Mouse (Mus musculus): Measurements from ENCODE around the gene Prmt1.

Prmt1 gene

DNA sequence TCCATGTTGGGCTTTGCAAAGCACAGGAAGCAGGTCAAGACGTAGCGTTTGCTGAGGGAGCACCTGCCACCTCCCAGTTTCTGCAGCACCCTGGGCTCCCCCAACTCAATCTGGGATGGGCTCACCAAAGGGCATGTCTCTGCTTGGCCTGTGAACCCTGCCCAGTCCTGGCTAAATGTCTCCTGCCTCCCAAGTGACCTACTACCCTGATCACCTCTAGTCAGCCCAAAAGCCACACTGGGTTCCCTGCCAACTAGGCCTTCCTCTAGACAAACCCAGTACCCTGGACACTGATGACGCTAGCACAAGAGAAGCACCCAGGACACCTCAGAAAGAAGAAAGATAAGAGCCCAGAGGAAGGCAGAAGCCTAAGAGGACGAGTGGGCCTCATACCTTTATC is 26.5 kb upstream of the Prmt1 start:
- no peak for DNase-seq (ENCODE audit: low spot score)

DNA sequence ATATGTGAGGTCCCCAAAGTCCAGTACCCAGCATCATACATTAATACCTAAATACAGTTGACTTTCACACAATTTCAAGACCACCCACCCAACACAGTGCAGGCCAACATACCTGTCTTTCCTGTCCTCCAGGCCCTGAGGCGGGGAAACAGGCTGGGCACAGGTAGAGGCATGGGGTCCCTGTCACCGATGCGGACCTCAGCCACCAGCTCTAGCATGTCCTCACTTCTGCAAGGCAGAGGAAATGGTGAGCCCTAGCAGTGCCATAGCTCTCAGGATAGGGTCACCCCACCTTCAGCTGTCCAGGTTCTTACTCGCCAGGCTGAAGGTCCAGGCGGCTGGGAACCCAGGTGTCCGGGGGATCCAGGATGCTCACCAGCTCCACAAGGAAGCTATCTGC is 25.6 kb upstream of the Prmt1 start:
- no peak for DNase-seq (ENCODE audit: low spot score)

DNA sequence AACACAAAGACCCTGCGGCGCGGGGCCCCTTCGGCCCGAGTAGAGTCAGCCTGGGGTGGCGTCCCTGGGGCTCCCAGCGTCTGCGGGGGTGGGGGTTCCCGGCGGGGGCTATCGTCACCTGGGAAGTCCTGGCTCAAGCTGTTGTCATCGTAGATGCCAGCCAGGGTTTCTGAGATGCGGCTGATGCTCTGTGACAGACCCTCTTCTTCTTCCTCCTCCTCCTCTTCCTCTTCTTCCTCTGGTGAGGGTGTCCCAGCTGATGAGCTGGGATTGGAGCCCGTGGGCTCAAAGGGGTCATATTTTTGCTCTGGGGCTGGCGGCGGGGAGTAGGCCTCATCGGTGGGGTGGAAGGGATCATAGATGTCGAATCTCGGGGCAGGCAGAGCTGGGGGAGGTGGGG is 22.0 kb upstream of the Prmt1 start:
- DNase-seq (ENCODE audit: low spot score): no peak

DNA sequence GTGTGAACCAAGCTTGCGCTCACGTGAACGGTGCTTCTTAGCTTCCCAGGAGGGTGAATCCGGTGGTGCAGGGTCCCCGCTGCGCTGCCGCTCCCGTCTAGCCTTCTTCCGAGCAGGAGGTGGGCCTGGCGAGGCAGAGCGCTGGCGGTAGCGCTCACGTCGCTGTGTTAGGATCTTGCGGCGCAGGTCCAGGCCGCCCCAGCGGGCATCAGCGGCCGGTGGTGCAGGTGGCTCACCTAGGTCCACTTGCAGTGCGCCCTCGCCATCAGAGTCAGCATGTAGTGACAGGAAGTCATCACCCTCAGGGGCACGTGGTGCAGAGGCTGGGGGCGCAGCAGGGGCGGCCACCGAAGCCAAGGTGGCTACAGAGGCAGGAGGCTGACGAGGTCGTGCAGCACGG is 21.5 kb upstream of the Prmt1 start:
- DNase-seq (ENCODE audit: low spot score): no peak

DNA sequence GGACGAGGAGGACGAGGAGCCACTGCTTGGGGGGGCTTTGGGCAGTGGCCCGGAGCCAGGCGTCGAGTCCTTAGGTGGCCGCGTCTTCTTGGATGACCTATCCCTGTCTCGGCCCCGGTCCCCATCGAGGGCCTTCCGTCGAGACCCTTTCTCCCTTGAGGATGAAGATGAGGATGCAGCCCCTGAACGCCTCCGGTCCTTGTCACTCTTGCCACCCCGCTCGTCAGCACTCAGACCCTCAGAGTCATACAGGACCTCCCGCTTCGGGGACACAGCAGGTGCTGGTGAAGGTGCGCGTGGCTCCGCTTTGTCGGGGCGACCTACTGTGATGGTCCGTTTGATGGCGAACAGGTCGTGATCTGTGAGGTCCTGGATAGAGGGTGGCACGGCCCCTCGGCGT is 20.8 kb upstream of the Prmt1 start:
- no peak for DNase-seq (ENCODE audit: low spot score)

DNA sequence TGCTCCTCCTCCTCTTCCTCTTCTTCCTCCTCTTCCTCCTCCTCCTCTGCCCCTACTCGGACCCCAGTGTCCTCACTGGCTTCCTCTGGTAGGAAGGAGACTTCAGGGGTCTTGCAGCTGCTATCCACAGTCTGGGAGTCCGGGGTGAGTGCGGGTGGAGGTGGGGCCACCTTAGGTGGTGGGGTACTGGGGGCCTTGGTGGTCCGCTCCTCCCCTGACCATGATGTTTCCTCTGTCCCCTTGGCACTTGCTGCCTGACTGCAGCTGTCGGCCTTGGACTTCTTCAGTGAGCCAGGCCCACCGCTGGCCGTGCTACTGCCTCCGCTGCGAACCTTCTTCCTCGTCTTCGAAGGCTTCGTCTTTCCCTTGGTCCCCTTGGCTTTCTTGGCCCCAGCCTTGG is 20.1 kb upstream of the Prmt1 start:
- no peak for DNase-seq (ENCODE audit: low spot score)

- no peak for DNase-seq (ENCODE audit: low spot score)
These were observed 19.1 kb upstream of the Prmt1 start for GRCm38 (mm10) chr7:45005321-45005992.

DNA sequence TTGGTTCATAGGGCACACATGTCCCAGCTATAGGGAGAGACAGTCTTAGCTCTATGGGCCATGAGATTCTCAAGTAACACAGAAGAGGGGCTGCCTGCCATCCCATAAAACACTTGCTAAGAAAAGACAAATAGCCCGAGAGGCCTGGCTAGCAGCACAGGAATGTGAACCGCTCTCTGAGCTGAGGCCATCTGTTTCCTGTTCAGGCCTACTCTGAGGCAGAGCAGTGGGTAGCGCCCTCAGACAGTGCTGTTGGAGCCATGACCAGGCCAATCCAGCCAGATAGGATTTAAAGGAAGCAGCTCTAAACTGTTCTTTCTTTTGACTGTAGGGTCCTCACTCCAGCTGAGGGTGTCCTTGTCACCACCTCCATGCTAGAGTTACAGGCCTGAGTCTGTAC is 18.2 kb upstream of the Prmt1 start:
- DNase-seq (ENCODE audit: low spot score): no peak

GRCm38 (mm10) chr7:45002440-45002839 is 16.1 kb upstream of the Prmt1 start:
- no peak for DNase-seq (ENCODE audit: low spot score)

GRCm38 (mm10) chr7:45000539-45001114 is 14.3 kb upstream of the Prmt1 start:
- DNase-seq (ENCODE audit: low spot score): peak; percentile 30

DNA sequence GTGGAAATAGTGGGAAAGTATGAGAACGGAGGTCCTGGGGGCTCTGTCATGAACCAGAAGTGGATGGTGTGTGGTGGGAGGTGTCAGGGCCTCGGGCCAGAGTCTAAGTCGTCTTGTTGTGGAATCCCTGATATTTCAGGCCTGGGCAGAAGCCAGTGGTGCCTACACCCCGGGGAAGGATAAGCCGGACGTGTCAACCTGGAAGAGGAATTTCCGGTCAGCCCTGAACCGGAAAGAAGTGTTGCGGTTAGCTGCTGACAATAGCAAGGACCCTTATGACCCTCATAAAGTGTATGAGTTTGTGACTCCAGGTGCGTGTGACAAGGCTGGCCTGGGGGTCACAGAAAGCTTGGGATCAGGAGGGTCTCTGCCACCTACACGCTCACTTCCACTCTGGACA is 13.4 kb upstream of the Prmt1 start:
- DNase-seq (ENCODE audit: low spot score): no peak

DNA sequence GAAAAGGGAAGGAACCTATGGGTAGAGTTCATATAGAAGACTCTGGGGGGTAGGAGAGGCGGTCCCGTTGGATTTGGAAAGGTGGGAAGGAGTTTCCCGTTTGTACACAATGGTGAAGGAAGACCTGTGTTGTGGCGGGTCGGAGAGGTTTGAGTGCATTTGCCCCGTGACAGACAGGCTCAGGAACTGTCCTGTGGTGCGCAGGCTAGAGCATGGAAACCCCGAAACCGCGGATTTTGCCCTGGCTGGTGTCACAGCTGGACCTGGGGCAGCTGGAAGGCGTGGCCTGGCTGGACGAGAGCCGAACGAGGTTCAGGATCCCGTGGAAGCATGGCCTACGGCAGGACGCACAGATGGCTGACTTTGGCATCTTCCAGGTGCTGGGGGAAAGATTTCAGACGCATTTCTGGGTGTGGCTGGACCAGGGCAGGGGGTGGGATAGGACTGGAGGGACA is 12.2 kb upstream of the Prmt1 start, which contains the start of gene Bcl2l12:
Gene Bcl2l12 (minus strand): TSS at position 212 of the 455 bp plus-strand sequence.
- DNase-seq (ENCODE audit: low spot score): peak; percentile 73

GRCm38 (mm10) chr7:44997940-44998428 is 11.6 kb upstream of the Prmt1 start:
- DNase-seq (ENCODE audit: low spot score): no peak

DNA sequence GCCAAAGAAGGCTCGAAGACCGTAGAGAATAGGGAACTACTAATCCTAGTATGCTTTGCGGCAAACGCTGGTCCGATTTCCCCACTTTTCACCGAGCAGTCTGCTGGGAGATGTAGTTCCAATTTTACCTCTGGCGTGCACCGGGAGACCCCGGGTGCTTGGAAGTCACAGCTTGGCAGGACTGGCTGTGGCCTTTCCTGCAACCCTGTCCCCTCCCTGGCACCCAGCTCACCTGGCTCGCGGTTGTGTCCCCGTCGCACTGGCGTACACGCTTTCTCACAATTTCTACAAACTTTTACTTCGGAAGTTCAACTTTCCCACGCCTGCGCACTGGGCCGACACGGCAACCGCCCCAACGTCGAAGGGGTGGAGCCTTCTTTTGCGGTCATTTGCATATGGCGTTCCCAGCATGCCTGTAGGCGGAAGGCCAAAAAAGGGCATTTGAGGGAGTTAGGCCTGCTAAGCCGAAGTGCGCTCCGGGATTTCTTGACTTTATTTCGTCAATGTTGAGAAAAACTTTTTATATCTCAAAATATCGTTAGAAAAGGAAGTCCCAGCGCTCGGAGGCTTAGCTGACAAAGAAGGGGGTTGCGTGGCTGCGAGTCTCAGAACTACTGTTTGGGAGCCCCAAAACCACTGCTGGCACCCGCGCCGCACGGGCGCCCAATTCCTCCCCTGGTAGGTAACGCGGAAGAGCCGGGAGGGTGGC is 11.0 kb upstream of the Prmt1 start, which contains the start of gene Irf3:
Gene Irf3 (plus strand): TSS at position 418 of the 709 bp plus-strand sequence.
- DNase-seq (ENCODE audit: low spot score): peak; percentile 96

DNA sequence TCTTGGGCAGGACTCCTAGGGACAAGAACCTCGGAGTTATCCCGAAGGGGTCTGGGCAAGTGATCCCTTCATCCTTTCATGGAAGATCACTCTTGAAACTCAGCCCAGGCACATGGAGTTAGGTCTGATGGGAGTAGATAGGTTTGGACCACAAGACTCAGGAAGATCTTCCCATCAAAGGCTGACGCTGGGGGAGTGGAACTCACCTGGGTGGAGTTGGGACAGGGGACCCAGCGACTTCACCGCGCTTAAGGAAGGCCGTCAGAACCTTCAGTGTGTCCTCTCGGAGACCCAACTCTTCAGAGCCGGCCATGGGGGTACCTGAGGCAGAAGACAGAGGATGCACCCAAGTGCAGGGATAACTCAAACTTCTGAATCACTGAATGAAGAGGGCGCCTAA is 10.3 kb upstream of the Prmt1 start:
- no peak for DNase-seq (ENCODE audit: low spot score)

- no peak for DNase-seq (ENCODE audit: low spot score)
These were observed 731 bp upstream of the Prmt1 start for GRCm38 (mm10) chr7:44986879-44987718.

DNA sequence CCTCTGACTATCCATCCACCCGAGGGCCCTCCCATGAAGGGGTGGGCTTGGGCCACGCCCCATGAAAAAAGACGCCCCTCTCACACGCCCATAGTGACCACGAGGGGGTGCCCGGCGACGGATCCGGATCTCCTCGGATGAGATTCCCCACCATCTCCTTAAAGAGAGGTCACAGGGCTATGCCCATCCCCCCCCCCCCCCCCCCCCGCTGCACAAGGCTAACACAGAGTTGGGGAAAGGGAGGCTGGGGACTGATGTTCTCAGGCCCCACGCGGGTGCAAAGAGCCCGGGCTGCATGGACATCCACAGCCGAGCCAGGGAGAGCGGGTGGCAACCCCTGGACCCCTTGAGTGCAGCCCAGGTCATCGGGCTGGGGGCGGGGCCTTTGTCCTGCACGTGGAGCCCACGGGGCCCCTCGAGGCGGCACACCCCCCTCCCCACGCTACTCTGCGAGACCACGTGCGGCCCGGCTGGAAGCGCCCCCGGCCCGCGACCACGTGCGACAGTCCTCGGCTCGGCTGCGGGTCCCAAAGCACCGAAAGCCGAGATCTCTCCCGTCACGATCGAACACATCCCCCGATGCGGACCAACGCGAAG is 675 bp downstream of the Prmt1 start:
- DNase-seq (ENCODE audit: low spot score): peak; percentile 78

GRCm38 (mm10) chr7:44984833-44985164 is 1.6 kb downstream of the Prmt1 start:
- no peak for DNase-seq (ENCODE audit: low spot score)

- no peak for DNase-seq (ENCODE audit: low spot score)
These were observed 2.2 kb downstream of the Prmt1 start for GRCm38 (mm10) chr7:44983944-44984832.

DNA sequence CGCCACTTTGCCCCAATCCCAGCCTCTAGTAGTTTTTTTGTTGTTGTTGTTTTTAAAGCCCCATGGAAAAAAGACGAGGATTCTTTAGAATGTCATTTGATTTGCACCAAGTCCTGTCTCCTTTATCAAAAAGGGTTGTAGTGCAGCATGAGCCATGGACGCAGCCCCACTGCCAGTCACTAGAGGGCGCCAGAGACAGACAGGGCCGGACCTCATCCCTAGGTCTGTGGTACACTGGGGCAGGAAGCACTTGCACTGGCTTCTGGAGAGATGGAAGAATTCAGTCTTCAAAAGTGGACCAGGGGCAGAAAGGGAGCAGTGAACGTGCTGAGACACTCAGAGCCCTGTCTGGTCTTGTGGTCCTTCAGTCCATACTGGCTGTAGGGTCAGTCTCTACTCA is 3.3 kb downstream of the Prmt1 start:
- DNase-seq (ENCODE audit: low spot score): peak; percentile 83

GRCm38 (mm10) chr7:44981539-44981938 is 4.8 kb downstream of the Prmt1 start:
- DNase-seq (ENCODE audit: low spot score): no peak
